Mouse (Mus musculus) megakaryocyte, embryonic 14.5 days (primary cell): ENCODE data around the gene Zbtb38.

Experiments used
- FLI1 ChIP-seq: IDR thresholded peaks from 2 replicates; pipeline ENCODE4 v1.6.1; 2012; ENCODE audit warnings: low read length, inconsistent platforms, mixed read lengths
- GATA1 ChIP-seq: IDR thresholded peaks from 3 replicates; pipeline ENCODE4 v1.6.1; 2012; ENCODE audit warnings: mixed read lengths, low read length, inconsistent platforms, borderline replicate concordance

- no peak for TF ChIP-seq GATA1
- TF ChIP-seq FLI1 = no peak
Measured at GRCm38 (mm10) chr9:96646668-96647295, 105.8 kb downstream of the Zbtb38 start.
